Mouse (Mus musculus): Measurements from ENCODE around the gene Gm17490. TPM values are rescaled to one million over a fixed set of nuclear protein-coding genes. Genes with fewer than 3 reads are reported as not detected.

The Gm17490 gene
- polyA plus RNA-seq (2012; rRNA removed; ENCODE audit: low replicate concordance) = not detected in 2 replicates

GRCm38 (mm10) chr2:11625890-11626289 lies at the start of gene Gm17490:
Gene Gm17490 (minus strand): TSS chr2:11626264.

GRCm38 (mm10) chr2:11642451-11642941 lies 16.4 kb upstream of the Gm17490 start, which contains the start of gene Il2ra:
Gene Il2ra (plus strand): TSS chr2:11642807.

GRCm38 (mm10) chr2:11604053-11604452 lies 22.0 kb downstream of the Gm17490 start, which contains the start of gene Rbm17:
Gene Rbm17 (minus strand): TSS chr2:11604153.

Other genes starting within 250 kb of the Gm17490 start
- 116 and 212 TPM in 2 replicates for gene Pfkfb3, start 72.2 kb downstream of the Gm17490 start, polyA plus RNA-seq (2012; rRNA removed; ENCODE audit: low replicate concordance)
- 32.3 and 41.1 TPM in 2 replicates for gene Rbm17, start 22.1 kb downstream of the Gm17490 start, polyA plus RNA-seq (2012; rRNA removed; ENCODE audit: low replicate concordance)
- 2.5 and 3.7 TPM in 2 replicates for gene Il2ra, start 16.5 kb upstream of the Gm17490 start, polyA plus RNA-seq (2012; rRNA removed; ENCODE audit: low replicate concordance)
- 83.0 and 91.8 TPM in 2 replicates for gene Il15ra, start 79.0 kb upstream of the Gm17490 start, polyA plus RNA-seq (2012; rRNA removed; ENCODE audit: low replicate concordance)
- 45.3 and 59.4 TPM in 2 replicates for gene Fbh1, start 151.3 kb upstream of the Gm17490 start, polyA plus RNA-seq (2012; rRNA removed; ENCODE audit: low replicate concordance)
- 64.7 and 79.6 TPM in 2 replicates for gene Ankrd16, start 151.6 kb upstream of the Gm17490 start, polyA plus RNA-seq (2012; rRNA removed; ENCODE audit: low replicate concordance)

Data from mammary gland, adult 2 months (tissue).